ENCODE assay signal across 12 mouse cellular contexts in the genomic region with DNA sequence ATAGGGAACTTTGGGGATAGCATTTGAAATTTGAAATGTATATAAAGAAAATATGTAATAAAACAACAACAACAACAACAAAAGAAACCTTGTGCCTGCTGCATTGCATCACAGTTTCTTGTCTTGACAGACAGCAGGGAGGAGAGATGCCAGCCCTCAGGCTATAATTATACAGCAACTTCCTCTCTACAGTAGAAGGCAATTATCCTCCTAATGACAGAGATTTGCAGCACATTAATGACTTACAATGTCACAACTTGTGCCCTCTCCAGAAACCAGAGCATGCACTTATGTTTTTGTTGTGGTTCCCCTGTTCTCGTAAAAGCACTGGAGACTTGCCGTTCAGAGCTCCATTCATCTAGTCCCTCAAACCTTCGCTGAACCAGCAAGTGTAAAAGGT. TPM values are rescaled to one million over a fixed set of nuclear protein-coding genes. Genes with fewer than 3 reads are reported as not detected.
"Had no signal": no experiment of that assay in that cellular context is flagged by ENCODE, and none has a peak within 500 bp of the region (broad histone marks: within the 10 kb centered on the region; RNA-seq: fewer than 3 reads in every experiment).

No protein-coding gene starts in this region.

- DNase-seq: kidney, postnatal 10 days; kidney, postnatal 4 days; left cerebral cortex, postnatal 4 days; lung, adult 18-20 months; retina, postnatal 1 day; thymus, postnatal 36 days had no signal

- H3K4me2 ChIP-seq: limb, embryonic 13.5 days; midbrain, embryonic 12.5 days; neural tube, embryonic 13.5 days had no signal

- H3K36me3 ChIP-seq: limb, embryonic 13.5 days; midbrain, embryonic 12.5 days; neural tube, embryonic 13.5 days had no signal

- H3K4me1 ChIP-seq: limb, embryonic 13.5 days; neural tube, embryonic 13.5 days had no signal

- H3K9ac ChIP-seq: limb, embryonic 13.5 days; liver, embryonic 14.5 days; midbrain, embryonic 12.5 days; neural tube, embryonic 13.5 days had no signal

- H3K9me3 ChIP-seq: limb, embryonic 13.5 days; midbrain, embryonic 12.5 days; neural tube, embryonic 13.5 days had no signal

- H3K27ac ChIP-seq: layer of hippocampus, adult 2 months; limb, embryonic 13.5 days; liver, embryonic 14.5 days; midbrain, embryonic 12.5 days; neural tube, embryonic 13.5 days had no signal

- H3K27me3 ChIP-seq: limb, embryonic 13.5 days; midbrain, embryonic 12.5 days; neural tube, embryonic 13.5 days had no signal

- H3K4me3 ChIP-seq: layer of hippocampus, adult 2 months; limb, embryonic 13.5 days; midbrain, embryonic 12.5 days; neural tube, embryonic 13.5 days had no signal

RNA-seq across cellular contexts. Expression of a gene that starts 44.2 kb away (rescaled TPM):
- total RNA-seq: megakaryocyte-erythroid progenitor cell, adult 5-6 weeks had no signal
